Mouse (Mus musculus) ES-Bruce4 (cell line): Measurements from ENCODE around the gene Dennd2a.

ENCODE experiments used
- CTCF ChIP-seq: IDR thresholded peaks from one replicate; pipeline ENCODE4 v1.8.1; 2011; ENCODE audit warnings: low read depth, low read length
- EP300 ChIP-seq: IDR thresholded peaks from 2 replicates; pipeline ENCODE4 v1.6.1; 2011; ENCODE audit warnings: low read depth, low read length; ENCODE audit not compliant: insufficient read depth
- POLR2A ChIP-seq: IDR thresholded peaks from one replicate; pipeline ENCODE4 v1.8.1; 2011; ENCODE audit warnings: low read length; ENCODE audit not compliant: insufficient read depth

DNA sequence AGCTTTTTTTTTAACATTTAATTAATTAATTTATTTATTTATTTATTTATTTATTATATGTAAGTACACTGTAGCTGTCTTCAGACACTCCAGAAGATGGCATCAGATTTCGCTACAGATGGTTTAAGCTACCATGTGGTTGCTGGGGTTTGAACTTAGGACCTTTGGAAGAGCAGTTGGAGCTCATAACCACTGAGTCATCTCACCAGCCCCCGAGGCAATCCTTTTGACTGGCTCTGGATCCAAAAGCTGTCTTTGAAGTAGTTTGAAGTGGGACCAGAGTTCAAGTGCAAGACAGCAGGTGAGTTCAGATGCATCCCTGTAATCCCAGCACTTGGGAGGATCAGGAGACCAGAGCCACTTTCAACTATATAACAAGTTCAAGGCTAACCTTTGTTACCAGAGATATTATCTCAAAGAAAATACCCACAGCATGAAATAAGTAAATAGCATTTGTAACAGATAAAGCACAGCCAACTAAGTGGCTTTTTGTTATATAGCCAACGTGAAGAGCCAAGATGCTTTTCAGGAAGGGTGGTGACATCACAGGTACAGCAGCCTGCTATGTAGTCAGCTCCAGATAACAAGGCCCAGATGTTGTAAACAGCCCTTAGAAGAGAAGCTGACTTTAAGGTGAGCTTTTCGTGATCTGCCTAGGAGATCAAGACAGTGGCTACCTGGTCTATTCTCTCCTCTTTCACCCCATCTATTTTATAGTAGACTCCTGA lies 130.2 kb downstream of the Dennd2a start:
- TF ChIP-seq EP300 (0 out of 2 replicates have a peak, but pooled peaks have one; percentile 8), CTCF (no peak), POLR2A (no peak)
